Mouse (Mus musculus): ENCODE measurements around the gene Sptan1. TPM values are rescaled to one million over a fixed set of nuclear protein-coding genes. Genes with fewer than 3 reads are reported as not detected.

Gene Sptan1
- total and polyA plus RNA-seq, 3 experiments, result 73.8 to 113 (median 88.0) TPM

GRCm38 (mm10) chr2:30062249-30063093 is 97.1 kb downstream of the Sptan1 start (continued):
- peak; percentile 67; the same call in 1 of the 2 replicates for TF ChIP-seq TCF12 (IDR thresholded peaks at IDR 0.05; ENCODE audit: low read depth, low read length)
- no peak for TF ChIP-seq SMC3 (IDR thresholded peaks at IDR 0.05; ENCODE audit: low read depth, low read length)
- TF ChIP-seq MAX (IDR thresholded peaks at IDR 0.05; ENCODE audit: low read length), result peak; percentile 95
- no peak for TF ChIP-seq E2F4 (IDR thresholded peaks at IDR 0.05; ENCODE audit: insufficient replicate concordance, low read depth, low read length)
- no peak for TF ChIP-seq KAT2A (IDR thresholded peaks at IDR 0.05; ENCODE audit: insufficient replicate concordance, low read length)
- peak; percentile 19; the same call in 1 of the 2 replicates for TF ChIP-seq TBP (conservative IDR thresholded peaks at IDR 0.05; ENCODE audit: low read depth, low read length)
- TF ChIP-seq HCFC1 (IDR thresholded peaks at IDR 0.05; ENCODE audit: low read depth, low read length), result no peak; the same call in 1 of the 2 replicates
- TF ChIP-seq NRF1 (IDR thresholded peaks at IDR 0.05; ENCODE audit: low read depth, low read length), result no peak
- 0 out of 2 replicates have a peak, but pooled peaks have one; percentile 17 for TF ChIP-seq ETS1 (conservative IDR thresholded peaks at IDR 0.05; ENCODE audit: low read depth, low read length)
- peak; percentile 72 for TF ChIP-seq POLR2A (IDR thresholded peaks at IDR 0.05; ENCODE audit: low read depth, low read length)
- TF ChIP-seq CHD1 (IDR thresholded peaks at IDR 0.05; ENCODE audit: low read depth, low read length), result no peak; the same call in 1 of the 2 replicates
- TF ChIP-seq PAX5 (IDR thresholded peaks at IDR 0.05; ENCODE audit: low read length), result no peak
- peak; percentile 81 for TF ChIP-seq USF1 (IDR thresholded peaks at IDR 0.05; ENCODE audit: low read depth, low read length)
- TF ChIP-seq MYC (IDR thresholded peaks at IDR 0.05; ENCODE audit: low read depth, low read length), result peak; percentile 99
- TF ChIP-seq CHD2 (IDR thresholded peaks at IDR 0.05; ENCODE audit: low read length), result peak; percentile 67; the same call in 1 of the 2 replicates
- TF ChIP-seq ZKSCAN1 (IDR thresholded peaks at IDR 0.05; ENCODE audit: borderline replicate concordance, low read depth, low read length), result no peak
- TF ChIP-seq ZC3H11A (IDR thresholded peaks at IDR 0.05; ENCODE audit: low read depth, low read length), result no peak

- Histone ChIP-seq H3K9me3 (replicated peaks; ENCODE audit: low read length) (peaks cover under 1% of the 10 kb centered on the region), H3K27me3 (replicated peaks) (no peaks in the 10 kb centered on the region), H3K27ac (ENCODE audit: insufficient read depth, low read depth) (peak overlapping the region; percentile 53), H3K4me2 (ENCODE audit: insufficient read depth, low read depth, poor library complexity, severe bottlenecking) (peak overlapping the region; percentile 88), H3K79me2 (replicated peaks; ENCODE audit: control insufficient read depth, extremely low read depth, insufficient read depth, poor library complexity, severe bottlenecking) (peaks cover 56% of the 10 kb centered on the region), H3K36me3 (replicated peaks in 1 of 2; ENCODE audit: control insufficient read depth in 1 of 2, insufficient read depth in 1 of 2, low read length in 1 of 2) (peaks cover 0 to 9% of the 10 kb centered on the region in 2 experiments), H3K4me1 (ENCODE audit: control insufficient read depth in 1 of 2, insufficient read depth in 2 of 2) (peaks cover 3 to 10% of the 10 kb centered on the region in 2 experiments; a peak in 2 of 4 replicates), H3K9ac (ENCODE audit: insufficient read depth, low read depth) (peak overlapping the region; percentile 68), H3K4me3 (replicated peaks in 1 of 3; ENCODE audit: low read depth in 2 of 3, low read length in 2 of 3, poor library complexity in 1 of 3) (peak overlapping the region; percentile 79 to 91 (median 79))
- in situ Hi-C loops (cut with MboI; ENCODE audit: low pct_ligation_motif_present, low pct_unique_long_range_greater_than_20kb, low sequenced_read_pairs) (no loop called here), dilution Hi-C loops (cut with MboI; ENCODE audit: extremely low pct_ligation_motif_present, extremely low pct_unique_long_range_greater_than_20kb, low sequenced_read_pairs) (no loop called here)
- TF ChIP-seq RAD21 (IDR thresholded peaks at IDR 0.05; ENCODE audit: low read depth, low read length) (no peak), IRF4 (IDR thresholded peaks at IDR 0.05; ENCODE audit: low read depth, low read length) (0 out of 2 replicates have a peak, but pooled peaks have one; percentile 9)
- no peak for DNase-seq (ENCODE audit: extremely low read depth)
Measured at GRCm38 (mm10) chr2:30063235-30063634, 97.9 kb downstream of the Sptan1 start.
